Mouse (Mus musculus) brain, embryonic 14.5 days (tissue): ENCODE measurements around the gene Rhox1.

Experiments
- CTCF ChIP-seq: fragments of 200-500 bp; IDR thresholded peaks from 2 replicates; pipeline ENCODE4 v1.5.1; 2012; ENCODE audit warnings: inconsistent platforms, mild to moderate bottlenecking, moderate library complexity, borderline replicate concordance; ENCODE audit not compliant: insufficient read depth, insufficient read length; ENCODE audit errors: extremely low read depth
- POLR2A ChIP-seq: fragments of 200-500 bp; IDR thresholded peaks from 2 replicates; pipeline ENCODE4 v1.6.1; 2012; ENCODE audit warnings: mild to moderate bottlenecking, inconsistent platforms, borderline replicate concordance; ENCODE audit not compliant: poor library complexity, insufficient read depth, insufficient read length, severe bottlenecking; ENCODE audit errors: extremely low read depth

DNA sequence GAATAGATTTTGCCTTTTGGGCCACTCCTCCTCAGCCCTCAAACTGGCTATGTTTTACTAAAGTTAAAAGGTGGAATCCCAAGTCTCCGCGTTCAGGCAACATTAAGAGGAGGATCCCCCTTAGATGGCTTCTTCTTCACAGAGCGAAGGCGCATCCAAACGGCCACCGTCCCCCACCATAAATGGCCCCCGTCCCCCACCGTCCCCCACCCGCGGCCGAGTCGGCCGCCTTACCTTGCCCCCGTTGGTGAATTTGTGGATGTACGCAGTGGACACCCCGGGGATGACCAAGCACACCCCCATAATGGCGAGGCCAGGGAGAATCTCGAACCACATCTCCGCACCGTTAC, 31.3 kb downstream of the Rhox1 start:
- no peak for TF ChIP-seq POLR2A
- no peak for TF ChIP-seq CTCF
